Mouse (Mus musculus): ENCODE results near the gene Ltf. TPM values are rescaled to one million over a fixed set of nuclear protein-coding genes. Genes with fewer than 3 reads are reported as not detected.

The Ltf gene
- total and polyA plus RNA-seq, 3 experiments = 0.11 TPM; not detected in 2

GRCm38 (mm10) chr9:111056798-111057543, 37.9 kb downstream of the Ltf start, which contains the start of gene Ccrl2 (continued):
- peak; percentile 73; the same call in 1 of the 2 replicates for TF ChIP-seq SIN3A (IDR thresholded peaks at IDR 0.05; ENCODE audit: low read length)
- TF ChIP-seq TBP (IDR thresholded peaks at IDR 0.05; ENCODE audit: low read depth, low read length) = 0 out of 2 replicates have a peak, but pooled peaks have one; percentile 49

DNA sequence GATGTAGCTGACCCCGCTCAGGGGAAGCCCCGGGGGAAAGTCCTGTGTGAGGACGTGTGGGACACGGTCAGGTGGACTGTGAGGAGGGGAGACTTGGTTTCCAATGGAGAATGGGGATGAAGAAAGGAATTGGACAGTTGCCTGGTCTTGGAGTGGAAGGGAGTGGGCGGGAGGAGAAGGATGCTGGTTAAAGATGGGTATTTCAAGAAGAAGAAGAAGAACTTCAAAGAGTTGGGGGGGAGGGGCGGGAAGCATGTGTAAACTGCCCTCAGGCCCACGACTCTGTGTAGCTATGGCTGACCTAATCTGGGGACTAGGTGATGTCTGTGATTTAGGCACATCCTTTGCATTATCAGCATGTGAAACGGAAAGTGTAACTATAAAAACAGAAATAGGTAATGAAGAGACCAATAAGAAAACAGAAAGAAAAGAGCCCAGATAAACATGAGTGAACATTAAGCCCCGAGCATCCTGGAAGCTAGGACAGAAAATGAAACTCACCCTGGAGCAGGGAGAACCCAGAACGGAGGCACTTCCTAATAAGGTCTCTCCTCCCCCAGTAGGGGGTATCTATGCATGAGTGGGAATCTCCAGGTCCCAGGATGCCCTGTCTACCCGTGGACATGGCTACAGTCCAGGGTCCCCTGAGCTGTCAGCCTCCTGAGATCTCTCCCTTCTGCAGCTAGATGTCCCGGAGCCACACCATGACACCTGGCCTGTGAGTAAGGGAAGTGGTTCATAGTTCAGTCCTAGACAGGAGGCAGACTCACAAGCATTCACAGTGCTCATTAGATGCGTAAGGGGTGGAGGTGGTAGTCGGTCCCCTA, 38.7 kb downstream of the Ltf start:
- Histone ChIP-seq H3K36me3 (ENCODE audit: control insufficient read depth in 1 of 2, insufficient read depth in 2 of 2, low read length in 2 of 2) (peaks cover 0 to 9% of the 10 kb centered on the region in 2 experiments; a peak in 1 of 4 replicates), H3K9ac (ENCODE audit: control insufficient read depth, low read depth, low read length, poor library complexity, severe bottlenecking) (no peak overlapping the region), H3K9me3 (replicated peaks; ENCODE audit: insufficient read depth, low read length) (no peaks in the 10 kb centered on the region), H3K79me2 (ENCODE audit: control insufficient read depth, insufficient read depth, low read length, poor library complexity) (no peaks in the 10 kb centered on the region), H3K27me3 (ENCODE audit: control insufficient read depth in 1 of 2, insufficient read depth in 2 of 2, low read length in 2 of 2) (no peaks in the 10 kb centered on the region; a peak in 1 of 4 replicates), H3K4me1 (ENCODE audit: control insufficient read depth in 1 of 2, insufficient read depth in 2 of 2, low read length in 2 of 2) (peaks cover 0 to 35% of the 10 kb centered on the region in 2 experiments; a peak in 3 of 4 replicates), H3K4me3 (ENCODE audit: control insufficient read depth in 1 of 2, insufficient read depth in 1 of 2, low read depth in 2 of 2, low read length in 2 of 2) (peak overlapping the region; percentile 85 to 86; a peak in 3 of 4 replicates), H3K27ac (ENCODE audit: control insufficient read depth, low read depth, low read length) (peak overlapping the region; percentile 18; the same call in 1 of the 2 replicates)
- TF ChIP-seq ELF1 (IDR thresholded peaks at IDR 0.05; ENCODE audit: low read depth, low read length) (no peak), CTCF (IDR thresholded peaks at IDR 0.05 in 2 of 3, conservative IDR thresholded peaks at IDR 0.05 in 1 of 3; ENCODE audit: control insufficient read depth in 1 of 3, insufficient read depth in 1 of 3, low read depth in 2 of 3, low read length in 3 of 3, poor library complexity in 1 of 3, severe bottlenecking in 1 of 3) (peak in 1 of 3 experiments; percentile 8; a peak in 1 of 6 replicates)
- peak; percentile 28 for DNase-seq (ENCODE audit: low read depth, low spot score)

- no peak overlapping the region for H3K27ac ChIP-seq (ENCODE audit: control insufficient read depth, low read depth, low read length)
- DNase-seq (ENCODE audit: low read depth, low spot score) = peak; percentile 20
- TF ChIP-seq EP300 (IDR thresholded peaks at IDR 0.05; ENCODE audit: low read depth in 1 of 2, low read length in 2 of 2) (no peak), TCF12 (IDR thresholded peaks at IDR 0.05; ENCODE audit: low read depth, low read length) (no peak), MEF2A (IDR thresholded peaks at IDR 0.05; ENCODE audit: extremely low read depth, insufficient replicate concordance, low read depth, low read length, poor library complexity, severe bottlenecking) (no peak), MAX (IDR thresholded peaks at IDR 0.05; ENCODE audit: low read length) (no peak), ZKSCAN1 (IDR thresholded peaks at IDR 0.05; ENCODE audit: low read depth, low read length) (no peak), E2F4 (IDR thresholded peaks at IDR 0.05; ENCODE audit: borderline replicate concordance, low read depth, low read length) (no peak), SMC3 (IDR thresholded peaks at IDR 0.05; ENCODE audit: low read depth, low read length) (no peak), MYC (IDR thresholded peaks at IDR 0.05; ENCODE audit: low read depth, low read length) (no peak), RAD21 (IDR thresholded peaks at IDR 0.05; ENCODE audit: low read depth, low read length) (no peak), RCOR1 (IDR thresholded peaks at IDR 0.05; ENCODE audit: low read depth, low read length) (no peak), ZC3H11A (IDR thresholded peaks at IDR 0.05; ENCODE audit: low read depth, low read length) (no peak), NELFE (IDR thresholded peaks at IDR 0.05; ENCODE audit: low read depth, low read length) (no peak), NRF1 (IDR thresholded peaks at IDR 0.05; ENCODE audit: insufficient read depth, low read depth, low read length, poor library complexity, severe bottlenecking) (no peak), MYB (IDR thresholded peaks at IDR 0.05; ENCODE audit: low read depth, low read length) (no peak), KAT2A (conservative IDR thresholded peaks at IDR 0.05; ENCODE audit: low read depth, low read length) (no peak), MAZ (IDR thresholded peaks at IDR 0.05; ENCODE audit: low read depth, low read length) (no peak), ELF1 (IDR thresholded peaks at IDR 0.05; ENCODE audit: low read depth, low read length) (no peak), CTCF (IDR thresholded peaks at IDR 0.05 in 2 of 3, conservative IDR thresholded peaks at IDR 0.05 in 1 of 3; ENCODE audit: control insufficient read depth in 1 of 3, insufficient read depth in 1 of 3, low read depth in 2 of 3, low read length in 3 of 3, poor library complexity in 1 of 3, severe bottlenecking in 1 of 3) (no peak), SIN3A (IDR thresholded peaks at IDR 0.05; ENCODE audit: low read length) (no peak), MXI1 (IDR thresholded peaks at IDR 0.05; ENCODE audit: low read depth, low read length) (no peak)
- H3K9ac ChIP-seq (ENCODE audit: control insufficient read depth, low read depth, low read length, poor library complexity, severe bottlenecking) = no peak overlapping the region
- H3K9me3 ChIP-seq (replicated peaks; ENCODE audit: insufficient read depth, low read length) = no peaks in the 10 kb centered on the region
- peaks cover 0 to 9% of the 10 kb centered on the region in 2 experiments; a peak in 1 of 4 replicates for H3K36me3 ChIP-seq (ENCODE audit: control insufficient read depth in 1 of 2, insufficient read depth in 2 of 2, low read length in 2 of 2)
- H3K4me1 ChIP-seq (ENCODE audit: control insufficient read depth in 1 of 2, insufficient read depth in 2 of 2, low read length in 2 of 2) = peaks cover 0 to 35% of the 10 kb centered on the region in 2 experiments; a peak in 3 of 4 replicates
- no peaks in the 10 kb centered on the region for H3K79me2 ChIP-seq (ENCODE audit: control insufficient read depth, insufficient read depth, low read length, poor library complexity)
- H3K4me3 ChIP-seq (ENCODE audit: control insufficient read depth in 1 of 2, insufficient read depth in 1 of 2, low read depth in 2 of 2, low read length in 2 of 2) = no peak overlapping the region
- no peaks in the 10 kb centered on the region for H3K27me3 ChIP-seq (ENCODE audit: control insufficient read depth in 1 of 2, insufficient read depth in 2 of 2, low read length in 2 of 2)
Measured at GRCm38 (mm10) chr9:111058943-111059556, 40.0 kb downstream of the Ltf start.

Data from MEL (cell line).